Mouse (Mus musculus) retina, adult 2 months (tissue): ENCODE measurements around the gene Patz1.

Experiments used
- DNase-seq: peaks from one replicate; pipeline ENCODE4 v3.0.0-alpha.2; 2012; ENCODE audit warnings: low read depth, low spot score

Patz1 gene

DNA sequence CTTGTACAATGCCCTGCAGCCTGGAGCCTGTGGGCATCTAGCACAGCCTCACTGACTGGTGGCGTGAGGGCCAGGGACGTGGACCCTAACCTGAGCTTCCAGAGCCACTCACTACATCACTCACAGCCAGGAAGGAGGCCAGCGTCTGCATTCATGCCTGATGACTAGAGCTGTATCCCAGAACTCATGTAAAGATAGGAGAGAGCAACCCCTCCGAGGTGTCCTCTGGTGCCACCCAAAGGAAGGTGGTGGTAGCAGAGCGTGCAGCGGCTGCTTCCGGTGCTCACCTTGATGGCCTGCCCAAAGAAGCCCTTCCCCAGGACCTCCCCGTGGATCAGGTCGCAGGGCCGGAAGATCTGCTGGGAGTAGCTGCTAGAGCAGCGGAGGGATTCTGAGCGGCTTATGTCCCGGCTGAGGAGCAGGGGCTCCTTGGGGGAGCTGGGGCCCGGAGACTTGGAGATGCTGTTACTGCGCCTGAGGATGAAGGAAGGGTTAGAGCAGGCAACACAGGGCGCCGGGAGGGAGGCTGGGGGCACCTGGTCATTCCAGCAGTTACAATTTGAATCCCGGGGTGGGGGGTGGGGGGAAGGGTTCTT, 64.4 kb downstream of the Patz1 start:
- DNase-seq, result no peak
